Mouse (Mus musculus) lung, postnatal 0 days (tissue): ENCODE measurements around the gene Klf3.

Source experiments
- CTCF ChIP-seq: IDR thresholded peaks from 2 replicates; pipeline ENCODE4 v1.5.1; 2016; ENCODE audit warnings: antibody characterized with exemption, mild to moderate bottlenecking
- EP300 ChIP-seq: IDR thresholded peaks from 2 replicates; pipeline ENCODE4 v1.6.1; 2016; ENCODE audit warnings: antibody characterized with exemption, mild to moderate bottlenecking, control low read depth

- TF ChIP-seq CTCF (no peak), EP300 (peak; percentile 97)
Observed at GRCm38 (mm10) chr5:64809864-64810263, 6.7 kb downstream of the Klf3 start.
